In the genomic region with DNA sequence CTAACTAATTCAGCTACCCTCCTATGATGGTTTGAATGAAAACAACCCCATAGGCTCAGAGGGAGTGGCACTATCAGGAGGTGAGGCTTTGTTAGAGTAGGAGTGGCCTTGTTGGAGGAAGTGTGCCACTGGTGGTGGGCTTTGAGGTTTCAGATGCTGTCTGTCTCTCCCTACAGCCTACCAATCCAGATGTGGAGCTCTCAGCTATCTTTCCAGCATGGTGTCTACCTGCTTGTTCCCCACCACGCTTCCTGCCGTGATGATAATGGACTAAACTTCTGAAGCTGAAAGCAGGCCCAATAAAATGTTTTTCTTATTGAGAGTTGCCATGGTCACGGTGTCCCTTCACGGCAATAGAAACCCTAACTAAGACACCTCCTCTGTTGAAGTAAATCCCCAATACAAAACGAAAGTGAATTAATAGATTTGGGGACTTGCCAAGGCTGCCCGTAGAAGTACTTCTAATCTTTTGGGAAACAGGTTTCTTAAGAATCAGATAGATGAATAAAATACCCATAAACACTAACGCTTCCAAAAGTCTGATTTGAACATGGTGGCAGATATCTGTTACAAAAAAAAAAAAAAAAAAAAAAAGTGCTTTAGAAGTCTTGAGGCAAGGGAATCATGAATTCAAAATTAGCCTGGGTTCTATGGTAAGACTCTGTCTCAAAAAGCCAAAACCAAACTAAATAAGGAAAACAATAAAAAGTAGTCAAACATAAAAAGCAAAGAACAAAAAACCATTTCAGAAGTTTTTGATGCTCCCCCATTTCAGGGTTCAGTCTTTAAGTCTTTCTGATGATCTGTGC, we compare ENCODE assay signal across 22 mouse cellular contexts.
DNase-seq lines count a peak whose midpoint lies in the region; ATAC-seq and TF ChIP-seq lines count a peak whose summit lies in the region.
"Had no signal": no experiment of that assay in that cellular context is flagged by ENCODE, and none has a peak within 500 bp of the region (broad histone marks: within the 10 kb centered on the region; RNA-seq: fewer than 3 reads in every experiment).

No protein-coding gene starts in this region.

- H3K27ac ChIP-seq in MEL (ENCODE audit: control insufficient read depth, low read depth, low read length): peak overlapping the region; percentile 94
- H3K27ac ChIP-seq in forebrain, embryonic 10.5 days: no peak overlapping the region
- H3K27ac ChIP-seq: gastrocnemius, adult 2 months; left cerebral cortex, adult 2 months; limb, embryonic 13.5 days; neural tube, embryonic 15.5 days; stomach, postnatal 0 days had no signal

- no peak for TF ChIP-seq RAD21 in MEL (IDR thresholded peaks at IDR 0.05; ENCODE audit: low read depth, low read length)

- DNase-seq in CD4-positive, CD25-positive, alpha-beta regulatory T cell, adult 2 months (ENCODE audit: low read depth, low spot score): peak; percentile 78
- DNase-seq in MEL (ENCODE audit: low read depth, low spot score): peak; percentile 87
- peak; percentile 13 for DNase-seq in splenic B cell, adult 2 months (ENCODE audit: low read depth, low spot score)
- no peak for DNase-seq in testis, postnatal 14 days (ENCODE audit: low spot score)
- DNase-seq in gastrocnemius, adult 18-20 months (ENCODE audit: low spot score): no peak
- no peak for DNase-seq in forebrain, embryonic 10.5 days (ENCODE audit: extremely low spot score, low spot score)
- DNase-seq: adrenal gland, postnatal 36 days; cerebellum, adult 9-10 months; embryo, embryonic 11 days; gastrocnemius, adult 2 months; heart, postnatal 36 days; kidney, adult 9 months; lung, postnatal 4 days; retina, postnatal 1 day; spleen, adult 18-20 months had no signal

- TF ChIP-seq POLR2A in MEL (IDR thresholded peaks at IDR 0.05; ENCODE audit: control insufficient read depth in 1 of 2, insufficient read depth in 1 of 2, low read depth in 1 of 2, low read length in 2 of 2, poor library complexity in 1 of 2): peak in 1 of 2 experiments; percentile 41; a peak in 1 of 4 replicates

- H3K9ac ChIP-seq in MEL (ENCODE audit: control insufficient read depth, low read depth, low read length, poor library complexity, severe bottlenecking): peak overlapping the region; percentile 43
- H3K9ac ChIP-seq: limb, embryonic 13.5 days; neural tube, embryonic 15.5 days had no signal

- TF ChIP-seq CTCF in MEL (IDR thresholded peaks at IDR 0.05 in 2 of 3, conservative IDR thresholded peaks at IDR 0.05 in 1 of 3; ENCODE audit: control insufficient read depth in 1 of 3, insufficient read depth in 1 of 3, low read depth in 2 of 3, low read length in 3 of 3, poor library complexity in 1 of 3, severe bottlenecking in 1 of 3): no peak

- WGBS in forebrain, embryonic 10.5 days: 90% methylated on average over 7 of the region's 7 CpGs

- ATAC-seq in megakaryocyte, adult 5-6 weeks (ENCODE audit: poor library complexity, severe bottlenecking): peak; percentile 30; the same call in 1 of the 2 replicates
- ATAC-seq: forebrain, embryonic 14.5 days; hindbrain, embryonic 16.5 days had no signal

- no peaks in the 10 kb centered on the region for H3K79me2 ChIP-seq in MEL (ENCODE audit: control insufficient read depth, insufficient read depth, low read length, poor library complexity)

- H3K4me3 ChIP-seq in MEL (ENCODE audit: control insufficient read depth in 1 of 2, insufficient read depth in 1 of 2, low read depth in 2 of 2, low read length in 2 of 2): peak overlapping the region; percentile 50 to 61
- H3K4me3 ChIP-seq in forebrain, embryonic 10.5 days: no peak overlapping the region
- H3K4me3 ChIP-seq: left cerebral cortex, adult 2 months; limb, embryonic 13.5 days; neural tube, embryonic 15.5 days had no signal

- peaks cover 0 to 46% of the 10 kb centered on the region in 2 experiments; a peak in 2 of 4 replicates for H3K36me3 ChIP-seq in MEL (ENCODE audit: control insufficient read depth in 1 of 2, insufficient read depth in 2 of 2, low read length in 2 of 2)
- H3K36me3 ChIP-seq in splenic B cell, adult 2 months (ENCODE audit: control insufficient read depth, insufficient read depth, low read length, poor library complexity, severe bottlenecking): no peaks in the 10 kb centered on the region
- no peaks in the 10 kb centered on the region for H3K36me3 ChIP-seq in forebrain, embryonic 10.5 days (replicated peaks)
- H3K36me3 ChIP-seq: limb, embryonic 13.5 days; neural tube, embryonic 15.5 days had no signal

- TF ChIP-seq EP300 in MEL (IDR thresholded peaks at IDR 0.05; ENCODE audit: low read depth in 1 of 2, low read length in 2 of 2): peak in 1 of 2 experiments; percentile 65; a peak in 3 of 4 replicates

- no peaks in the 10 kb centered on the region for H3K9me3 ChIP-seq in MEL (replicated peaks; ENCODE audit: insufficient read depth, low read length)
- no peaks in the 10 kb centered on the region for H3K9me3 ChIP-seq in forebrain, embryonic 10.5 days
- H3K9me3 ChIP-seq: limb, embryonic 13.5 days; neural tube, embryonic 15.5 days had no signal

- peaks cover 12 to 34% of the 10 kb centered on the region in 2 experiments for H3K4me1 ChIP-seq in MEL (ENCODE audit: control insufficient read depth in 1 of 2, insufficient read depth in 2 of 2, low read length in 2 of 2)
- no peaks in the 10 kb centered on the region for H3K4me1 ChIP-seq in forebrain, embryonic 10.5 days
- H3K4me1 ChIP-seq: limb, embryonic 13.5 days; neural tube, embryonic 15.5 days had no signal

- H3K27me3 ChIP-seq in MEL (ENCODE audit: control insufficient read depth in 1 of 2, insufficient read depth in 2 of 2, low read length in 2 of 2): no peaks in the 10 kb centered on the region
- H3K27me3 ChIP-seq in splenic B cell, adult 2 months (ENCODE audit: control insufficient read depth, insufficient read depth, low read length, poor library complexity, severe bottlenecking): no peaks in the 10 kb centered on the region
- no peaks in the 10 kb centered on the region for H3K27me3 ChIP-seq in forebrain, embryonic 10.5 days (ENCODE audit: poor library complexity, severe bottlenecking)
- H3K27me3 ChIP-seq: limb, embryonic 13.5 days; neural tube, embryonic 15.5 days had no signal

TF ChIP-seq in MEL, 35 proteins besides CTCF, POLR2A, EP300 and RAD21:
- TF ChIP-seq GATA1 (IDR thresholded peaks at IDR 0.05; ENCODE audit: low read depth, low read length) (peak; percentile 39; the same call in 1 of the 2 replicates), SIN3A (IDR thresholded peaks at IDR 0.05; ENCODE audit: low read length) (peak; percentile 46; the same call in 1 of the 2 replicates), HCFC1 (IDR thresholded peaks at IDR 0.05; ENCODE audit: low read depth, low read length) (0 out of 2 replicates have a peak, but pooled peaks have one; percentile 11), ETS1 (IDR thresholded peaks at IDR 0.05; ENCODE audit: low read depth, low read length) (peak; percentile 65), TBP (IDR thresholded peaks at IDR 0.05; ENCODE audit: low read depth, low read length) (peak; percentile 56), TCF12 (IDR thresholded peaks at IDR 0.05; ENCODE audit: low read depth, low read length) (peak; percentile 65; the same call in 1 of the 2 replicates), NRF1 (IDR thresholded peaks at IDR 0.05; ENCODE audit: insufficient read depth, low read depth, low read length, poor library complexity, severe bottlenecking) (no peak), E2F4 (IDR thresholded peaks at IDR 0.05; ENCODE audit: borderline replicate concordance, low read depth, low read length) (no peak), ZNF384 (IDR thresholded peaks at IDR 0.05; ENCODE audit: low read depth, low read length) (peak; percentile 93), TAL1 (IDR thresholded peaks at IDR 0.05; ENCODE audit: low read length) (peak; percentile 29; the same call in 1 of the 2 replicates), ZMIZ1 (IDR thresholded peaks at IDR 0.05; ENCODE audit: low read depth, low read length) (no peak), MYC (IDR thresholded peaks at IDR 0.05; ENCODE audit: low read depth, low read length) (no peak), MAX (IDR thresholded peaks at IDR 0.05; ENCODE audit: low read length) (peak; percentile 40; the same call in 1 of the 2 replicates)

Comparison
In these comparisons a context has a peak if more than half of its experiments do, and no peak if none do; other contexts are left out.
1. DNase-seq: peak in CD4-positive, CD25-positive, alpha-beta regulatory T cell, adult 2 months (single experiment), MEL (single experiment) and splenic B cell, adult 2 months (single experiment); none in testis, postnatal 14 days (single experiment), gastrocnemius, adult 18-20 months (single experiment) and forebrain, embryonic 10.5 days (single experiment).